Mouse (Mus musculus): ENCODE measurements around the gene Gm21954. TPM values are rescaled to one million over a fixed set of nuclear protein-coding genes. Genes with fewer than 3 reads are reported as not detected.

Gene Gm21954
- polyA plus RNA-seq, 1 experiment: not detected

GRCm38 (mm10) chr3:55442012-55442645 is 29.9 kb downstream of the Gm21954 start:
- DNase-seq (ENCODE audit: low read depth): no peak
- TF ChIP-seq CTCF (IDR thresholded peaks at IDR 0.05; ENCODE audit: borderline replicate concordance, extremely low read depth, insufficient read depth, insufficient read length) (no peak), POLR2A (IDR thresholded peaks at IDR 0.05; ENCODE audit: borderline replicate concordance, extremely low read depth, insufficient read depth, insufficient read length, poor library complexity, severe bottlenecking) (no peak)

- TF ChIP-seq POLR2A (IDR thresholded peaks at IDR 0.05; ENCODE audit: borderline replicate concordance, extremely low read depth, insufficient read depth, insufficient read length, poor library complexity, severe bottlenecking): no peak
- TF ChIP-seq CTCF (IDR thresholded peaks at IDR 0.05; ENCODE audit: borderline replicate concordance, extremely low read depth, insufficient read depth, insufficient read length): no peak
- peak; percentile 66 for DNase-seq (ENCODE audit: low read depth)
Measured at GRCm38 (mm10) chr3:55440342-55440741, 31.7 kb downstream of the Gm21954 start.

GRCm38 (mm10) chr3:55438824-55439446 is 33.1 kb downstream of the Gm21954 start:
- no peak for DNase-seq (ENCODE audit: low read depth)
- no peak for TF ChIP-seq CTCF (IDR thresholded peaks at IDR 0.05; ENCODE audit: borderline replicate concordance, extremely low read depth, insufficient read depth, insufficient read length)
- TF ChIP-seq POLR2A (IDR thresholded peaks at IDR 0.05; ENCODE audit: borderline replicate concordance, extremely low read depth, insufficient read depth, insufficient read length, poor library complexity, severe bottlenecking): no peak

- peak; percentile 42 for DNase-seq (ENCODE audit: low read depth)
- no peak for TF ChIP-seq POLR2A (IDR thresholded peaks at IDR 0.05; ENCODE audit: borderline replicate concordance, extremely low read depth, insufficient read depth, insufficient read length, poor library complexity, severe bottlenecking)
- no peak for TF ChIP-seq CTCF (IDR thresholded peaks at IDR 0.05; ENCODE audit: borderline replicate concordance, extremely low read depth, insufficient read depth, insufficient read length)
Measured at GRCm38 (mm10) chr3:55434276-55434675, 37.7 kb downstream of the Gm21954 start.

- TF ChIP-seq POLR2A (IDR thresholded peaks at IDR 0.05; ENCODE audit: borderline replicate concordance, extremely low read depth, insufficient read depth, insufficient read length, poor library complexity, severe bottlenecking): no peak
- TF ChIP-seq CTCF (IDR thresholded peaks at IDR 0.05; ENCODE audit: borderline replicate concordance, extremely low read depth, insufficient read depth, insufficient read length): no peak
- DNase-seq (ENCODE audit: low read depth): no peak
Measured at GRCm38 (mm10) chr3:55431223-55431622, 40.8 kb downstream of the Gm21954 start.

GRCm38 (mm10) chr3:55430022-55430549 is 41.9 kb downstream of the Gm21954 start:
- TF ChIP-seq POLR2A (IDR thresholded peaks at IDR 0.05; ENCODE audit: borderline replicate concordance, extremely low read depth, insufficient read depth, insufficient read length, poor library complexity, severe bottlenecking) (no peak), CTCF (IDR thresholded peaks at IDR 0.05; ENCODE audit: borderline replicate concordance, extremely low read depth, insufficient read depth, insufficient read length) (no peak)
- peak; percentile 50 for DNase-seq (ENCODE audit: low read depth)

- no peak for TF ChIP-seq POLR2A (IDR thresholded peaks at IDR 0.05; ENCODE audit: borderline replicate concordance, extremely low read depth, insufficient read depth, insufficient read length, poor library complexity, severe bottlenecking)
- peak; percentile 25; the same call in 1 of the 2 replicates for TF ChIP-seq CTCF (IDR thresholded peaks at IDR 0.05; ENCODE audit: borderline replicate concordance, extremely low read depth, insufficient read depth, insufficient read length)
- peak; percentile 96 for DNase-seq (ENCODE audit: low read depth)
Measured at GRCm38 (mm10) chr3:55423640-55424397, 48.2 kb downstream of the Gm21954 start.

GRCm38 (mm10) chr3:55420436-55421083 is 51.5 kb downstream of the Gm21954 start:
- TF ChIP-seq CTCF (IDR thresholded peaks at IDR 0.05; ENCODE audit: borderline replicate concordance, extremely low read depth, insufficient read depth, insufficient read length) (no peak), POLR2A (IDR thresholded peaks at IDR 0.05; ENCODE audit: borderline replicate concordance, extremely low read depth, insufficient read depth, insufficient read length, poor library complexity, severe bottlenecking) (no peak)

GRCm38 (mm10) chr3:55419334-55419733 is 52.7 kb downstream of the Gm21954 start:
- TF ChIP-seq CTCF (IDR thresholded peaks at IDR 0.05; ENCODE audit: borderline replicate concordance, extremely low read depth, insufficient read depth, insufficient read length) (no peak), POLR2A (IDR thresholded peaks at IDR 0.05; ENCODE audit: borderline replicate concordance, extremely low read depth, insufficient read depth, insufficient read length, poor library complexity, severe bottlenecking) (no peak)

More at GRCm38 (mm10) chr3:55420436-55421083, 51.5 kb downstream of the Gm21954 start:
- DNase-seq (ENCODE audit: low read depth): no peak

GRCm38 (mm10) chr3:55418845-55419244 is 53.2 kb downstream of the Gm21954 start:
- TF ChIP-seq CTCF (IDR thresholded peaks at IDR 0.05; ENCODE audit: borderline replicate concordance, extremely low read depth, insufficient read depth, insufficient read length): no peak
- no peak for TF ChIP-seq POLR2A (IDR thresholded peaks at IDR 0.05; ENCODE audit: borderline replicate concordance, extremely low read depth, insufficient read depth, insufficient read length, poor library complexity, severe bottlenecking)
- peak; percentile 23 for DNase-seq (ENCODE audit: low read depth)

More at GRCm38 (mm10) chr3:55419334-55419733, 52.7 kb downstream of the Gm21954 start:
- DNase-seq (ENCODE audit: low read depth): peak; percentile 66

All from brain, embryonic 14.5 days (tissue).